Mouse (Mus musculus) heart, postnatal 25 days (tissue): ENCODE measurements around the gene Vgll4. TPM values are rescaled to one million over a fixed set of nuclear protein-coding genes. Genes with fewer than 3 reads are reported as not detected.

Source experiments
- DNase-seq: peaks from one replicate; pipeline ENCODE4 v3.0.0; 2022; ENCODE audit warnings: low spot score
- intact Hi-C: fragments of 180-260 bp; cut with DNase I; formaldehyde crosslinking; loops from one replicate; pipeline ENCODE4 v1.15.1; 2025
- total RNA-seq, 2 experiments: library from RNA; stranded (reverse); gene quantifications; 2 replicates each; pipeline ENCODE4 v1.2.3; 2021

Vgll4 gene
- total RNA-seq, 2 experiments from 2014 or later = 24.3 to 24.9 TPM

- intact Hi-C loops = no loop called here
- no peak for DNase-seq
Measured at GRCm38 (mm10) chr6:114952356-114952755, 17.4 kb downstream of the Vgll4 start.

GRCm38 (mm10) chr6:114944456-114945438 is 25.0 kb downstream of the Vgll4 start:
- DNase-seq = no peak
- intact Hi-C loops = no loop called here

DNA sequence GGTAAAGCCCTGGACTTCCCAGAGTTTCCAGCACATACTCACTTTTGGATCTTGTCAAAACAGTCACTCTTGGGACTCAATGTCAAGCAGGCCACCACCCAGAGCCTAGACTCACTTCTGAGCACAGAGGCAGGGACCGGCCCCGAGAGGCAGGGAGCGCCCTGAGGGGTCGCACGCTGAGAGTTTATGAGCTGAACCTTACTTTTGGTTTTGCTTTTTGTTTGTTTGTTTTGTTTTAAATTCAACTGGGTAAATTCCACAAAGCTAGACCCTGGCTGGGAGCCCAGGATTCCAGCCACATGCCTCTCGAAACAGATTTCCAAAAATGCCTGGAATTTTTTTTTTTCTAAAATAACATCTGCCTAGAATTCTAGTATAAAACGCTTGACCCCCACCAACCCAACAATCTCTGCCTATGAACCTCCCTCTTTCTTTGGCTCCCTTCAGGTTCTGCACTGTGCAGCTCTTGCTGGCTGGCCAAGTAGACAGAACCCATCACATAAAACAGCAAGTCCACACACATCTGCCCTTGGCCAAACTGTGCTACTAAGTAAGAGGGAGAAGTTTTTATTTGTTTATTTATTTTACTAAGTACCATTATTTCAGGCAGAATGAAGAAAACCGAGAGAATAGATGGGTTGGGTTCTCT is 28.5 kb downstream of the Vgll4 start:
- intact Hi-C loops = no loop called here
- DNase-seq = no peak

DNA sequence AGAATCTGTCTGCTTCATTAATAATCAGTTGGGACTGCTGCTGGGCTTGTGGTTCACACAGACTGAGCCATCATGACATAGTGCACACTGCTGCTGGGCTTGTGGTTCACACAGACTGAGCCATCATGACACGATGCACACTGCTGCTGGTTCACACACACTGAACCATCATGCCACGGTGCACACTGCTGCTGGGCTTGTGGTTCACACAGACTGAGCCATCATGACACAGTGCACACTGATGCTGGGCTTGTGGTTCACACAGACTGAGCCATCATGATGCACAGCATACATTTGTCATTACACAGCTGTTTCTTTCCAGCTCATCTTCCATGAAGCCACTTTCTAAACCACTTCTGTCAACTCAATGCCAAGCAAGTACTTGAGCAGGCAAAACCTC is 30.1 kb downstream of the Vgll4 start:
- intact Hi-C loops = no loop called here

DNA sequence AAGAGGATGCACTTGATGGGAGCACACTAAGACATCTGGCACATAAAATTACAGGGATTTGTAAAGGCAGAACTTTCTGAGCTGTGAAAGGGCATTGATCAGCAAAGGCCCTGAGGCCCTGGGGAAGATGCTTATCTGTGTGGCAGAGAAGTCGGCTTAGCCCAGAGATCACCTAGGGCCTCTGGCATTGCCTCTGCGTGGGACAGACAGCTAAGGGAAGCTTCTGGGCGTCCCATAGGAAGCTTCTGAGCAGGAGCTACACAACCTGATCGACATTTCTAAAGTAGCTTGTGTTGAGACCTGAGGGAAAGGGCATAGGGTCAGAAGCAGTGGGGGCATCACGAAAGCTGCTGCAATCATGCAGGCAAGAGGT is 32.9 kb downstream of the Vgll4 start:
- no peak for DNase-seq
- intact Hi-C loops = no loop called here

More for the DNA sequence above, 30.1 kb downstream of the Vgll4 start:
- DNase-seq = no peak

- intact Hi-C loops = no loop called here
- DNase-seq = no peak
Measured at GRCm38 (mm10) chr6:114936297-114936940, 33.4 kb downstream of the Vgll4 start.

DNA sequence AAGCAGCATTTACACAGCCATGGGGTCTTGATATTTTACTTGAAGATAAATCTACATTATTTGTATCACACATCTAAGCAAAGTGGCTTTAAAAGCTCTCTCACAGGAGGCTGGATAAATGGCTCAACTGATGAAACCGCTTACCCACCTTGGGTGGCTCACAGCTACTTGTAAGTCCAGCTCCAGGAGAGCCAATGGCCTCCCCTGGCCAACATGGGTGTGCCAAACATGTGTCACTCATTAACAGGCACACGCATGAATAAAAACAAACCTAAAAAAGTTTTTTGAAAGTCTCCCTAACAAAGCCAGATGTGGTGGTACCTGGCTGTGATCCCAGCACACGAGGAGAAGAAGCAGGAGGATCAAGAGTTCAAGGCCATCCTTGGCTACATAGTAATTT is 34.4 kb downstream of the Vgll4 start:
- DNase-seq = no peak
- intact Hi-C loops = no loop called here

DNA sequence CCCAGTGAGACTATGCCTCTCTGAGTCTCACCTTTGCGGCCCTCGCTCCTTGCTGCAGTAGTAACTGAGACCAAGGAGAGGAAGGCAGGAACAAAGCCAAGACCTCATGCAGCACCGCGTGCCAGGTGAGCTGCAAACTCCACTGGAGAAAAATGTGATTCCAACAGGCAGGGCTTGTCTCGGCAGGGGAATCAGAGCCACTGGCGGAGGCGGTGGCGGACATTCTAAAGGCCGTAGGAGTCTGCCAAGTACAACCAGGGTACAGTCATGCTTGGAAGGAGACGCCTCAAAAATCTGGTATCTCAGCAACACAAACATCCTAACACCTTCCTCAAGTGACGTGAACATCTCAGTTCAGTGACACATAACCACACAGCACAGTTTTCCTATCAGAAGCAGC is 35.7 kb downstream of the Vgll4 start:
- intact Hi-C loops = no loop called here

DNA sequence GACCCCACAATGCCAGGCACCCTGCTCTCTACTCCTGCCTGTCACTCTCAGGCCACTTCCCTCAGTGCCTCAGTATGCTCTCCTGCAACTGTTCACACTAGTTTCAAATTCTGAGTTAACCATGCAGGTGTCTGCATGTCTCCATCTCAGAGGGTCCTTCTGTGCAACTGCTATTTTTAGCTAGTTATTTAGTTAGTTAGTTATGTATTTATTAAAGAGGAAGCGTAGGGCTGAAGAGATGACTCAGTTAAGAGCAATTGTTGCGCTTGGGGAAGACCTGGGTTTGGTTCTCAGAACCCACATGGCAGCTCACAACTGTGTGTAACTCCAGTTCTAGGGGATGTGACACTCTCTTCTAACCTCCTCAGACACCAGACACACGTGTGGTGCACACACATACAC is 36.8 kb downstream of the Vgll4 start:
- intact Hi-C loops = no loop called here
- DNase-seq = no peak

More for the DNA sequence above, 35.7 kb downstream of the Vgll4 start:
- DNase-seq = no peak

GRCm38 (mm10) chr6:114932116-114932500 is 37.7 kb downstream of the Vgll4 start:
- intact Hi-C loops = no loop called here
- DNase-seq = no peak

DNA sequence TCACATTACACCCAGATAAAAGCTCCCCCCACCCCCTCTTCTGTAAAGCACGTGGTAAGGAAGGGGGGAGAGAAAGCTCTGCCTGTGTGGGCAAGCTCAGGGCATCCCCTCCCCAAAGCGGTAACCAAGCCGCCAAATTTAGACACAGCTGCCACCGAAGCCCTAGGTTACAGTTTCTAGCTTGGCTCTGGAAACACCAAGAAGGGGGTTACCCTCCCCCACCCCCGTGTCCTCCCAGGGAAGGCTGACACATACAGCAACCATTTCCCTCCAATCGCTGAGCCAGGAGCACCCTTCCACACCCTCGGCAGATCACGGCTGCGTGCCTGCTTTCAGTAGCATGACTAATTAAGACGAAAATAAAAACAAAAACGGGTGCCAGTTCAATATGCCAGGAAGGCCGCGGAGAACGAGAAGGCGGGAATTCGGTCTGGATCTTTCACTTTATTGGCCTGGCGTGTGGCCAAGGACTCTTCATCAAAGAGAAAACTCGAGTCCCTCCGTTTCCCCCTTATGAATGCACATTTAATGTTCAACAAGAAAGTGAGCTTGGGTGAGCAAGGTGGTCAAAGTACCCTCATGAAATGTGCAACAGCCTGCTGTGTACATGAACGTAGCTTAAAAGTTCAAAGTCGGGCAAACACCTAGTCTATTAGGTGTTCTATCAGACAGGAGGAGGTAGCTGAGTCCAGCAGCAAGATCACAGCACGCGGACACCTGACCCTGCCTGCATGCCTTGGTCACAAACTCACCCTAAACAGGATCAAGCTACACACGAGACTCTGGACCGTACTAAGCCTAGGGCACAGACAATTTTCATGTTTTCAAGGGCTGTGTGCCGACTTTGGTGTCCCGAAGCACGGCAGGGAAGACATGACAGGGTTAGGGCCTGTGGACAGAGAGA is 38.3 kb downstream of the Vgll4 start:
- no peak for DNase-seq
- intact Hi-C loops = no loop called here

DNA sequence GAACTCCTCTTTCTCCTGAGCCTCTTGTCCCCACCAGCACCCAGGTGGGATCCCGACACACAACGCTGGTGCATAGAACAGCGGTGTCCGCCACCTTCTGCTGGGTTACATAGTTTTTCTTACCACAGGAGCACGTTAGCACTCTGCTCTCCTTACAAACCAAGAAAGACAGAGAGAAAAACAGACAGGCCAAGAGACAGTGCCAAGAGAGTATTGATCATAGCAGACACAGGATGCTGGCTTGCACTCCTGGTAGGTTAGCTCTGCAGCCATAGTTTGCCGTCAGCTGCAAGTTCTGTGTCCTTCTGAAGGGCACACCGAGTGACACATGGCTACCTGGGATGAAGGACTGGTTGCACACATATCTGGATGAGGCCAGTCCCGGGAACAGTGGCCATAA is 39.1 kb downstream of the Vgll4 start:
- DNase-seq = no peak
- intact Hi-C loops = no loop called here

- no peak for DNase-seq
- intact Hi-C loops = no loop called here
Measured at GRCm38 (mm10) chr6:114930038-114930591, 39.7 kb downstream of the Vgll4 start.

GRCm38 (mm10) chr6:114929346-114929745 is 40.4 kb downstream of the Vgll4 start:
- DNase-seq = no peak

GRCm38 (mm10) chr6:114928462-114928861 is 41.3 kb downstream of the Vgll4 start:
- intact Hi-C loops = loop anchor here (5.0 kb wide), 1 partner anchor 339 kb away; no protein-coding TSS in a partner anchor

More at GRCm38 (mm10) chr6:114929346-114929745, 40.4 kb downstream of the Vgll4 start:
- intact Hi-C loops = loop anchor here (1.0 to 5.0 kb wide), 2 partner anchors 78 to 338 kb away; no protein-coding TSS in a partner anchor

GRCm38 (mm10) chr6:114927400-114927799 is 42.4 kb downstream of the Vgll4 start:
- intact Hi-C loops = loop anchor here (2.0 to 5.0 kb wide), 2 partner anchors 111 to 340 kb away; no protein-coding TSS in a partner anchor

More at GRCm38 (mm10) chr6:114928462-114928861, 41.3 kb downstream of the Vgll4 start:
- DNase-seq = no peak

GRCm38 (mm10) chr6:114926369-114927157 is 43.2 kb downstream of the Vgll4 start:
- intact Hi-C loops = loop anchor here (1.0 to 5.0 kb wide), 3 partner anchors 110 to 341 kb away; no protein-coding TSS in a partner anchor
- DNase-seq = no peak

More at GRCm38 (mm10) chr6:114927400-114927799, 42.4 kb downstream of the Vgll4 start:
- DNase-seq = no peak

DNA sequence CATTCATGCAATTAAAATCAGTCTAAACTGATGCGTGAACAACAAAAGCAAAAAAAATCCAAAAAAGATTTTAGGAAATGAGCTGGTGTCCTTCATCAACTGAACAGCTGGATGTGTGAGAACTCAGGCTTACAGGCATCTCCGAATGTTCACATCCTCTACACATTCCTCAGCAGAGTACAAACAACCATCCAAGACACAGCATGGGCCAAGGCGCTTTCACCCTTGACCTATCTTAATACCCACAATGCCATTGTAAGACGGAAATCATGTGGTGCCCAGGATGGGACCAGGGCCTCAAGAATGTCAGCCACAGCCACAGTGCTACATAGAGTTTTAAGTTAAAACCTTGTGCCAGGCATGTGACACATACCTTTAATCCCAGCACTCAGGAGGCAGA is 44.6 kb downstream of the Vgll4 start:
- no peak for DNase-seq
- intact Hi-C loops = loop anchor here (5.0 kb wide), 1 partner anchor 342 kb away; no protein-coding TSS in a partner anchor
